Mouse (Mus musculus): ENCODE results near the gene Agfg1.

The Agfg1 gene

GRCm38 (mm10) chr1:82825783-82826182 is 13.5 kb upstream of the Agfg1 start:
- no peak for DNase-seq

- no peak for DNase-seq
These were observed 12.4 kb upstream of the Agfg1 start for GRCm38 (mm10) chr1:82826911-82827310.

- no peak for DNase-seq
These were observed 8.5 kb upstream of the Agfg1 start for GRCm38 (mm10) chr1:82830771-82831170.

GRCm38 (mm10) chr1:82831547-82832240 is 7.6 kb upstream of the Agfg1 start:
- DNase-seq: no peak

GRCm38 (mm10) chr1:82832495-82833021 is 6.7 kb upstream of the Agfg1 start:
- DNase-seq: no peak

GRCm38 (mm10) chr1:82833501-82833900 is 5.8 kb upstream of the Agfg1 start:
- no peak for DNase-seq

- no peak for DNase-seq
These were observed 4.7 kb upstream of the Agfg1 start for GRCm38 (mm10) chr1:82834572-82834971.

GRCm38 (mm10) chr1:82836342-82837217 is 2.7 kb upstream of the Agfg1 start:
- no peak for DNase-seq

- no peak for DNase-seq
These were observed 1.7 kb upstream of the Agfg1 start for GRCm38 (mm10) chr1:82837579-82837978.

GRCm38 (mm10) chr1:82838469-82839295 is 601 bp upstream of the Agfg1 start:
- DNase-seq: no peak

GRCm38 (mm10) chr1:82839614-82840421 is 535 bp downstream of the Agfg1 start:
- DNase-seq: peak; percentile 43

- DNase-seq: no peak
These were observed 16.4 kb downstream of the Agfg1 start for GRCm38 (mm10) chr1:82855729-82856128.

GRCm38 (mm10) chr1:82858236-82858635 is 19.0 kb downstream of the Agfg1 start:
- DNase-seq: no peak

- DNase-seq: no peak
These were observed 21.1 kb downstream of the Agfg1 start for GRCm38 (mm10) chr1:82860391-82860790.

- DNase-seq: no peak
These were observed 30.9 kb downstream of the Agfg1 start for GRCm38 (mm10) chr1:82870202-82870601.

- no peak for DNase-seq
These were observed 39.9 kb downstream of the Agfg1 start for GRCm38 (mm10) chr1:82879172-82879571.

GRCm38 (mm10) chr1:82880196-82880595 is 40.9 kb downstream of the Agfg1 start:
- DNase-seq: no peak

- DNase-seq: no peak
These were observed 54.0 kb downstream of the Agfg1 start for GRCm38 (mm10) chr1:82893269-82893668.

- DNase-seq: no peak
These were observed 61.3 kb downstream of the Agfg1 start for GRCm38 (mm10) chr1:82900567-82900966.

GRCm38 (mm10) chr1:82901201-82901600 is 61.9 kb downstream of the Agfg1 start:
- DNase-seq: no peak

- no peak for DNase-seq
These were observed 66.6 kb downstream of the Agfg1 start for GRCm38 (mm10) chr1:82905886-82906285.

GRCm38 (mm10) chr1:82913025-82913424 is 73.7 kb downstream of the Agfg1 start, which contains the start of gene A030005L19Rik:
TSS of gene A030005L19Rik (plus strand) at chr1:82913325.
- DNase-seq: no peak
